Mouse (Mus musculus): ENCODE measurements around the gene Tnfaip8l3.

Tnfaip8l3 gene

GRCm38 (mm10) chr9:53990921-53991320 is 77.3 kb downstream of the Tnfaip8l3 start:
- DNase-seq (ENCODE audit: low spot score in 2 of 2) = no peak

DNA sequence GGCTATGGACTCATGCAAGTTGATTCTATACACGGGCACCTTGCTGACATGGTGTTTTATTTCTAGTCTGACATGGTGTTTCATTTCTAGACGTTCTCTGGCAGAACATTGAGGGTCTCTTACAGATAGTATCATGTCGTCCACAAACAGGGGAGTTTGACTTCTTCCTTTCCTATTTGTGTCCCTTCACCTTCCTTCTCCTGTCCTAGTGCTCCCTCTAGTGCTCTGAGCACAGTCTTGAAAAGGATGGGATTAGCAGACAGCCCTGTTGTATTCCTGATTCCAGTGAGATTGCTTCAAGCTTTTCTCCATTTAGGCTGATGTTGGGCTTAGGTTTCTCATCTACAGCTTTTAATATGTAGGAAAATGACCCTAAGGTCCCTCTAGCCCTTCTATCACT is 81.2 kb downstream of the Tnfaip8l3 start:
- no peak for DNase-seq (ENCODE audit: low spot score in 2 of 2)

- no peak for DNase-seq (ENCODE audit: low spot score in 2 of 2)
These were observed 83.3 kb downstream of the Tnfaip8l3 start for GRCm38 (mm10) chr9:53984868-53985267.

DNA sequence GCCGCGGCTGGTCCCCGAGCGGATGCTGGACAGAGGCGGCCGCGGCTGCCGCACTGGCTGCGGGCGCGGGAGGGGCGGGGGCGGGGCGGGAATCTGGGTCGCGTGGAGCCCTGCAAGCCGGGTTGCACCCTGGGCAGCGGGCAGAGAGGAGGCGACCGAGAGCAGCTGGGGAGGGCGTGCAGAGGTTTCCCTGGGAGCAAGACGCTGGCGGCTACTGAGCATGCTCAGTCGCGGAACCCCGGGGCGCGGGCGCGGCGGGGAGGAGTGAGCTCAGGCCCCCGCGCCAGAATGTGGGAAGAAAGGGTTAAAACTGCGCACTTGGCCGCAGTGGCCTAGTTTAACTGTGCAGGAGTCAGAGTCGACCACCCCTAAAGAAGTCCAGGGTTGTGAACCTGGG is 93.1 kb downstream of the Tnfaip8l3 start, which contains the start of gene Elmod1:
Gene Elmod1 (minus strand): TSS at position 180 of the 397 bp plus-strand sequence.
- no peak for DNase-seq (ENCODE audit: low spot score in 2 of 2)

DNA sequence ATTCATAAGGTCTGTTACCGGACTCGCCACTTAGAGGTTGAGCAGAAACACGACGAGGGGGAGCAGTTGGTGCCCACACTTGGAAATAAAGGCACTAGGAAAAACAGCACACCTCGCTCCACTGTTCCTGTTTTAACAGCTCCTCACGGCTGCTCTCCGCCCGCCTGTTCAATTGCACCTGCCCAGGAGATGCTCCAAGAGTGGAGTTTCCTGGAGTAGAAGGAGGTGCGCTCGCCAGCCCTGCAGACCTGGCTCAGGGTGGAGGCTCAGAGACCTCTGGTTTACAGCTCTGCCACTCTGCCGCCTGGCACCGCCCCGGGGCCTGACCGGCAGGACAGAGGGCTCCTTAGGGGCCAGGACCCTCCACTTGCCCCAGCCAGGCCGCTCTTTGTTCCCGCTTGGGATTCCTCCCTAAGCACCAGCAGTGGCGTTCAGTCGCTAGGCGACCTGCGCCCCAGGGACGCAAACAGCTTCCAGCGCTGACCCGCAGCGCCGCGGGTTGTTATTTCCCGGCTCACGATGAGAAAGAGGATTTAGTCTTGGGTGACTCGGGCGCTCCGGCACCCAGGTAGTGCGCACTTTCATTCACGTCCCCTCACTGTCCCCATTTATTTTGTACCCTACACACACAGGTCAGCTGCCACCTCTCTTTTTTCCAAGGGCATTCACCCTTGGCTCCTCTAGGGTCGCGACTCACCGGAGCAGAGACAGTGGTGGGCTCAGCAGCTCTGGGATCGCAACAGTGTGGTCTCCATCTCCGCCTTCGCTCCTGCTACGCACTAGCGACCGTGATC is 93.7 kb downstream of the Tnfaip8l3 start:
- DNase-seq (ENCODE audit: low spot score in 2 of 2) = no peak

DNA sequence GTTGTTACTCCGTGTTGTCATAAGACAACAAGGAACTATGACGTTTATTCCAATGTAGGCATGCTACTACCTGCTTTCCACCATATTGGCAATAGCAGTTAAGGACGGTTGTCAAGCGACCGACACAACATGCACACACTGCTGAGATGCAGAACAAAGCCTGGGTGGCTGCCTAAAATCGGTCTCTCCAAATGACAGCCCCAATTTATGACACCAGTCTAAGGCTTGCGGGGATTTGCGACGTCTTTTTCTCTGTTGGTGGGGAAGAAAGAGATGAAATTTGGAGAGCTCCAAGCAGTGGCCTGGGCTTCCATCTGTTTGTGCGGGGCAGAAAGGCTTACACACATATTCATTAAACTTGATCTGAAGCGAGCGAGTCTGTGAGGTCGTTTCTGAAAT is 94.3 kb downstream of the Tnfaip8l3 start:
- no peak for DNase-seq (ENCODE audit: low spot score in 2 of 2)

Data from spleen, postnatal 14 days (tissue).